Mouse (Mus musculus) macrophage (primary cell): Measurements from ENCODE around the gene Dnah1. TPM values are rescaled to one million over a fixed set of nuclear protein-coding genes. Genes with fewer than 3 reads are reported as not detected.

Experiments used
- H3K27ac ChIP-seq: fragments of 350-480 bp; formaldehyde crosslinking; 2 replicates; pipeline ENCODE4 v1.9.0; 2021
- H3K36me3 ChIP-seq: fragments of 350-480 bp; formaldehyde crosslinking; 2 replicates; pipeline ENCODE4 v1.9.0; 2021; ENCODE audit errors: inconsistent target
- H3K4me3 ChIP-seq: fragments of 350-480 bp; formaldehyde crosslinking; 2 replicates; pipeline ENCODE4 v1.9.0; 2021; ENCODE audit errors: inconsistent target
- H3K79me2 ChIP-seq: fragments of 350-480 bp; formaldehyde crosslinking; 2 replicates; pipeline ENCODE4 v1.9.0; 2021; ENCODE audit errors: inconsistent target
- WGBS: methylation state at CpG from one replicate; pipeline ENCODE4 v1.1.7; 2026; ENCODE audit warnings: inconsistent platforms; ENCODE audit not compliant: missing documents; 5-methylcytosine and 5-hydroxymethylcytosine counted together
- polyA plus RNA-seq: library from polyadenylated mRNA; stranded (reverse); fragments of 250-400 nt; gene quantifications from 3 replicates; pipeline ENCODE4 v1.2.4, GENCODE M21; 2018; ENCODE audit warnings: inconsistent platforms

Gene Dnah1
- polyA plus RNA-seq, 1 experiment from 2014 or later, result not detected

- no peak overlapping the region for H3K4me3 ChIP-seq
- no peak overlapping the region for H3K27ac ChIP-seq
- H3K79me2 ChIP-seq, result no peaks in the 10 kb centered on the region
- 91% methylated on average over 9 of the region's 9 CpGs for WGBS
- H3K36me3 ChIP-seq, result no peaks in the 10 kb centered on the region
These were observed 55.2 kb downstream of the Dnah1 start for GRCm38 (mm10) chr14:31268301-31269001.

- Histone ChIP-seq H3K79me2 (no peaks in the 10 kb centered on the region), H3K36me3 (no peaks in the 10 kb centered on the region), H3K4me3 (no peak overlapping the region), H3K27ac (no peak overlapping the region)
- WGBS, result 95% methylated on average over 9 of the region's 11 CpGs
These were observed 56.0 kb downstream of the Dnah1 start for GRCm38 (mm10) chr14:31267649-31268048.

- H3K36me3 ChIP-seq, result peaks cover 48% of the 10 kb centered on the region
- no peak overlapping the region for H3K4me3 ChIP-seq
- H3K79me2 ChIP-seq, result no peaks in the 10 kb centered on the region
- no peak overlapping the region for H3K27ac ChIP-seq
- WGBS, result 94% methylated on average over 9 of the region's 9 CpGs
These were observed 62.8 kb downstream of the Dnah1 start for GRCm38 (mm10) chr14:31260932-31261331.

GRCm38 (mm10) chr14:31260374-31260773, 63.3 kb downstream of the Dnah1 start:
- Histone ChIP-seq H3K79me2 (no peaks in the 10 kb centered on the region), H3K4me3 (no peak overlapping the region), H3K36me3 (peaks cover 54% of the 10 kb centered on the region), H3K27ac (no peak overlapping the region)
- WGBS, result 96% methylated on average over 4 of the region's 4 CpGs

- H3K27ac ChIP-seq, result no peak overlapping the region
- H3K4me3 ChIP-seq, result no peak overlapping the region
- H3K79me2 ChIP-seq, result peaks cover 4% of the 10 kb centered on the region; the same call in 1 of the 2 replicates
- 97% methylated on average over 14 of the region's 14 CpGs for WGBS
- H3K36me3 ChIP-seq, result peaks cover 72% of the 10 kb centered on the region
These were observed 65.1 kb downstream of the Dnah1 start for GRCm38 (mm10) chr14:31258476-31259050.

GRCm38 (mm10) chr14:31252091-31252490, 71.6 kb downstream of the Dnah1 start:
- peak overlapping the region; percentile 99 for H3K4me3 ChIP-seq
- peaks cover 45% of the 10 kb centered on the region for H3K36me3 ChIP-seq
- peak overlapping the region; percentile 46 for H3K27ac ChIP-seq
- H3K79me2 ChIP-seq, result peaks cover 26% of the 10 kb centered on the region
- 84% methylated on average over 5 of the region's 5 CpGs for WGBS

GRCm38 (mm10) chr14:31251626-31252025, 72.1 kb downstream of the Dnah1 start:
- H3K4me3 ChIP-seq, result peak overlapping the region; percentile 99
- 1% methylated on average over 15 of the region's 18 CpGs for WGBS
- peak overlapping the region; percentile 46 for H3K27ac ChIP-seq
- H3K79me2 ChIP-seq, result peaks cover 26% of the 10 kb centered on the region
- peaks cover 40% of the 10 kb centered on the region for H3K36me3 ChIP-seq

GRCm38 (mm10) chr14:31251084-31251604, 72.6 kb downstream of the Dnah1 start, which contains the start of the genes Phf7 and Bap1:
Gene Phf7, minus strand, starts transcription at chr14:31251317.
Gene Bap1, plus strand, starts transcription at chr14:31251450.
- peaks cover 36% of the 10 kb centered on the region for H3K36me3 ChIP-seq
- H3K27ac ChIP-seq, result peak within 1 kb of the TSS; percentile 65
- peaks cover 26% of the 10 kb centered on the region for H3K79me2 ChIP-seq
- under 1% methylated on average over 74 of the region's 75 CpGs for WGBS
- H3K4me3 ChIP-seq, result peak within 1 kb of the TSS; percentile 99

- WGBS, result 13% methylated on average over 38 of the region's 38 CpGs
- Histone ChIP-seq H3K4me3 (peak overlapping the region; percentile 58), H3K79me2 (peaks cover 26% of the 10 kb centered on the region), H3K36me3 (peaks cover 29% of the 10 kb centered on the region), H3K27ac (peak overlapping the region; percentile 65)
These were observed 73.2 kb downstream of the Dnah1 start for GRCm38 (mm10) chr14:31250222-31251083.

- H3K36me3 ChIP-seq, result peaks cover 8% of the 10 kb centered on the region
- WGBS, result 91% methylated on average over 6 of the region's 6 CpGs
- peaks cover 20% of the 10 kb centered on the region for H3K79me2 ChIP-seq
- no peak overlapping the region for H3K27ac ChIP-seq
- no peak overlapping the region for H3K4me3 ChIP-seq
These were observed 75.3 kb downstream of the Dnah1 start for GRCm38 (mm10) chr14:31248396-31248795.

- Histone ChIP-seq H3K79me2 (no peaks in the 10 kb centered on the region), H3K36me3 (no peaks in the 10 kb centered on the region), H3K4me3 (no peak overlapping the region), H3K27ac (no peak overlapping the region)
- WGBS, result 100% methylated on average over 1 of the region's 1 CpGs
These were observed 77.8 kb downstream of the Dnah1 start for GRCm38 (mm10) chr14:31245946-31246345.

GRCm38 (mm10) chr14:31244777-31245176, 78.9 kb downstream of the Dnah1 start:
- Histone ChIP-seq H3K4me3 (no peak overlapping the region), H3K79me2 (no peaks in the 10 kb centered on the region), H3K27ac (no peak overlapping the region), H3K36me3 (no peaks in the 10 kb centered on the region)
- 20% methylated on average over 1 of the region's 1 CpGs for WGBS

- no peaks in the 10 kb centered on the region for H3K79me2 ChIP-seq
- WGBS, result 89% methylated on average over 3 of the region's 3 CpGs
These were observed 83.2 kb downstream of the Dnah1 start for GRCm38 (mm10) chr14:31240528-31240927.

GRCm38 (mm10) chr14:31237101-31237882, 86.4 kb downstream of the Dnah1 start:
- 93% methylated on average over 7 of the region's 7 CpGs for WGBS

More at GRCm38 (mm10) chr14:31240528-31240927, 83.2 kb downstream of the Dnah1 start:
- H3K4me3 ChIP-seq, result no peak overlapping the region
- no peaks in the 10 kb centered on the region for H3K36me3 ChIP-seq
- no peak overlapping the region for H3K27ac ChIP-seq

More at GRCm38 (mm10) chr14:31237101-31237882, 86.4 kb downstream of the Dnah1 start:
- Histone ChIP-seq H3K79me2 (no peaks in the 10 kb centered on the region), H3K4me3 (no peak overlapping the region), H3K27ac (no peak overlapping the region), H3K36me3 (no peaks in the 10 kb centered on the region)
